10 mouse cellular contexts compared by ENCODE assay signal in genomic region chr1:152414451-152414850, GRCm38 (mm10). TPM values are rescaled to one million over a fixed set of nuclear protein-coding genes. Genes with fewer than 3 reads are reported as not detected.
DNase-seq lines count a peak whose midpoint lies in the region; ATAC-seq and TF ChIP-seq lines count a peak whose summit lies in the region.
"Had no signal": no experiment of that assay in that cellular context is flagged by ENCODE, and none has a peak within 500 bp of the region (broad histone marks: within the 10 kb centered on the region; RNA-seq: fewer than 3 reads in every experiment).

No protein-coding gene starts in this region.

- H3K9ac ChIP-seq in midbrain, postnatal 0 days (replicated peaks; ENCODE audit: low read length, poor library complexity, severe bottlenecking) = no peak overlapping the region
- no peak overlapping the region for H3K9ac ChIP-seq in midbrain, embryonic 14.5 days (replicated peaks; ENCODE audit: low read length)
- H3K9ac ChIP-seq: embryonic facial prominence, embryonic 15.5 days; lung, embryonic 15.5 days had no signal

- H3K36me3 ChIP-seq in midbrain, postnatal 0 days (ENCODE audit: insufficient read depth, low read length) = no peaks in the 10 kb centered on the region
- H3K36me3 ChIP-seq in midbrain, embryonic 14.5 days (ENCODE audit: control insufficient read depth, insufficient read depth, low read length) = no peaks in the 10 kb centered on the region
- H3K36me3 ChIP-seq: embryonic facial prominence, embryonic 15.5 days; lung, embryonic 15.5 days had no signal

- WGBS in midbrain, postnatal 0 days = 67% methylated on average over 10 of the region's 10 CpGs
- WGBS in midbrain, embryonic 14.5 days = 75% methylated on average over 10 of the region's 10 CpGs

- no peak for ATAC-seq in midbrain, postnatal 0 days (ENCODE audit: low FRiP score)
- no peak for ATAC-seq in midbrain, embryonic 14.5 days (ENCODE audit: low FRiP score, low TSS enrichment)
- no peak for ATAC-seq in erythroblast, adult 5-6 weeks (replicated peaks; ENCODE audit: low FRiP score, poor library complexity, severe bottlenecking)
- no peak for ATAC-seq in erythroid progenitor cell, adult 5-6 weeks (replicated peaks; ENCODE audit: low FRiP score, poor library complexity, severe bottlenecking)
- ATAC-seq: inflammation-experienced regulatory T-cells, adult 6 months had no signal

- no peak for TF ChIP-seq CTCF in midbrain, postnatal 0 days (IDR thresholded peaks at IDR 0.05)

- H3K4me1 ChIP-seq in midbrain, postnatal 0 days (ENCODE audit: insufficient read depth, low read length) = 0 out of 2 replicates have a peak, but pooled peaks cover 2% of the 10 kb centered on the region
- H3K4me1 ChIP-seq in midbrain, embryonic 14.5 days (ENCODE audit: control insufficient read depth, insufficient read depth, low read length) = no peaks in the 10 kb centered on the region
- H3K4me1 ChIP-seq: embryonic facial prominence, embryonic 15.5 days had no signal

- no peak overlapping the region for H3K27ac ChIP-seq in midbrain, postnatal 0 days (ENCODE audit: low read depth, low read length)
- H3K27ac ChIP-seq in midbrain, embryonic 14.5 days (replicated peaks; ENCODE audit: low read depth, low read length) = no peak overlapping the region
- H3K27ac ChIP-seq: embryonic facial prominence, embryonic 15.5 days; lung, embryonic 15.5 days had no signal

- H3K9me3 ChIP-seq in midbrain, postnatal 0 days (ENCODE audit: low read length) = peaks cover 5% of the 10 kb centered on the region
- H3K9me3 ChIP-seq in midbrain, embryonic 14.5 days (ENCODE audit: control insufficient read depth, low read length) = no peaks in the 10 kb centered on the region
- H3K9me3 ChIP-seq: embryonic facial prominence, embryonic 15.5 days; lung, embryonic 15.5 days had no signal

- H3K4me3 ChIP-seq in midbrain, postnatal 0 days (ENCODE audit: low read depth, low read length) = no peak overlapping the region
- no peak overlapping the region for H3K4me3 ChIP-seq in midbrain, embryonic 14.5 days (replicated peaks; ENCODE audit: low read depth, low read length)
- H3K4me3 ChIP-seq: embryonic facial prominence, embryonic 15.5 days; lung, embryonic 15.5 days had no signal

- no peaks in the 10 kb centered on the region for H3K27me3 ChIP-seq in midbrain, postnatal 0 days (ENCODE audit: insufficient read depth, low read length)
- H3K27me3 ChIP-seq in midbrain, embryonic 14.5 days (ENCODE audit: control insufficient read depth, insufficient read depth, low read length) = no peaks in the 10 kb centered on the region
- H3K27me3 ChIP-seq: embryonic facial prominence, embryonic 15.5 days had no signal

- no peak overlapping the region for H3K4me2 ChIP-seq in midbrain, postnatal 0 days (ENCODE audit: low read depth, low read length, poor library complexity, severe bottlenecking)
- no peak overlapping the region for H3K4me2 ChIP-seq in midbrain, embryonic 14.5 days (ENCODE audit: low read length)
- H3K4me2 ChIP-seq: embryonic facial prominence, embryonic 15.5 days; lung, embryonic 15.5 days had no signal

- DNase-seq in midbrain, postnatal 0 days (ENCODE audit: low spot score) = peak; percentile 44
- no peak for DNase-seq in midbrain, embryonic 14.5 days
- peak; percentile 35 to 50 for DNase-seq in frontal cortex, postnatal 10 days (ENCODE audit: low spot score in 2 of 2)
- peak; percentile 31 for DNase-seq in heart, postnatal 25 days (ENCODE audit: low spot score)
- DNase-seq in right cerebral cortex, postnatal 4 days = peak; percentile 40

- intact Hi-C loops in heart, postnatal 25 days (cut with DNase I) = no loop called here

RNA-seq across cellular contexts. Expression of gene Colgalt2, which starts 14.8 kb away (rescaled TPM):
- 9.5 and 14.2 TPM in 2 replicates for total RNA-seq in midbrain, postnatal 0 days (2014; rRNA removed)
- polyA plus RNA-seq in midbrain, postnatal 0 days (2015; fragmentation: Nextera tagmentation; extraction: Ambion mirVana) = 5.3 and 6.3 TPM in 2 replicates
- 4.0 and 4.2 TPM in 2 replicates for polyA plus RNA-seq in midbrain, embryonic 14.5 days (2014; fragmentation: Nextera tagmentation; extraction: Ambion mirVana)
- total RNA-seq in heart, postnatal 25 days (2021) = 1 to 10 TPM; 3.5 to 4.3 TPM
- not detected in 2 replicates for total RNA-seq in erythroblast, adult 5-6 weeks (2015; ENCODE audit: low replicate concordance)
- total RNA-seq in erythroblast, adult 5-6 weeks (2017; ENCODE audit: low replicate concordance) = not detected in 2 replicates
- not detected in 2 replicates for total RNA-seq in erythroid progenitor cell, adult 5-6 weeks (2015; ENCODE audit: low replicate concordance)
- not detected in 2 replicates for total RNA-seq in erythroid progenitor cell, adult 5-6 weeks (2017; ENCODE audit: low replicate concordance)
- polyA plus RNA-seq: inflammation-experienced regulatory T-cells, adult 6 months had no signal

RNA-seq across cellular contexts. Expression of gene Tsen15, which starts 28.0 kb away (rescaled TPM):
- total RNA-seq in midbrain, postnatal 0 days (2014; rRNA removed) = 17.8 and 43.3 TPM in 2 replicates
- polyA plus RNA-seq in midbrain, postnatal 0 days (2015; fragmentation: Nextera tagmentation; extraction: Ambion mirVana) = 43.7 and 50.8 TPM in 2 replicates
- polyA plus RNA-seq in midbrain, embryonic 14.5 days (2014; fragmentation: Nextera tagmentation; extraction: Ambion mirVana) = 31.4 and 36.4 TPM in 2 replicates
- 10 to 100 TPM; 19.5 TPM for total RNA-seq in heart, postnatal 25 days (2021)
- 1.9 and 16.9 TPM in 2 replicates for total RNA-seq in erythroblast, adult 5-6 weeks (2015; ENCODE audit: low replicate concordance)
- 9.0 and 18.5 TPM in 2 replicates for total RNA-seq in erythroblast, adult 5-6 weeks (2017; ENCODE audit: low replicate concordance)
- 35.2 and 41.4 TPM in 2 replicates for total RNA-seq in erythroid progenitor cell, adult 5-6 weeks (2015; ENCODE audit: low replicate concordance)
- 16.1 and 32.6 TPM in 2 replicates for total RNA-seq in erythroid progenitor cell, adult 5-6 weeks (2017; ENCODE audit: low replicate concordance)

Comparison
In these comparisons a context has a peak if more than half of its experiments do, and no peak if none do; other contexts are left out.
1. RNA of gene Colgalt2, which starts 14.8 kb away (total RNA-seq): 9.5 to 14.2 TPM in midbrain, postnatal 0 days and 3.5 to 4.3 TPM in heart, postnatal 25 days; not detected in erythroblast, adult 5-6 weeks and not detected in erythroid progenitor cell, adult 5-6 weeks; every median in the first group is over 4 times any median in the second.